Mouse (Mus musculus) heart, adult 8-10 months (tissue): Measurements from ENCODE around the gene Vmn2r59. TPM values are rescaled to one million over a fixed set of nuclear protein-coding genes. Genes with fewer than 3 reads are reported as not detected.
"Not testable (repeated sequence)": the region's sequence is repeated elsewhere in the genome, so short reads cannot be mapped to it uniquely, and the experiment has no call there.

Experiments
- DNase-seq: peaks from one replicate; pipeline ENCODE4 v3.0.0; 2022; ENCODE audit warnings: low spot score
- total RNA-seq, 4 experiments: library from RNA; stranded (reverse); gene quantifications; 2 replicates each; pipeline ENCODE4 v1.2.4; 2022

Vmn2r59 gene
- total RNA-seq, result not detected

- DNase-seq, result no peak
These were observed at the start of gene Vmn2r59 for GRCm38 (mm10) chr7:42058923-42059322. TSS of gene Vmn2r59 (minus strand) at chr7:42059023.

DNA sequence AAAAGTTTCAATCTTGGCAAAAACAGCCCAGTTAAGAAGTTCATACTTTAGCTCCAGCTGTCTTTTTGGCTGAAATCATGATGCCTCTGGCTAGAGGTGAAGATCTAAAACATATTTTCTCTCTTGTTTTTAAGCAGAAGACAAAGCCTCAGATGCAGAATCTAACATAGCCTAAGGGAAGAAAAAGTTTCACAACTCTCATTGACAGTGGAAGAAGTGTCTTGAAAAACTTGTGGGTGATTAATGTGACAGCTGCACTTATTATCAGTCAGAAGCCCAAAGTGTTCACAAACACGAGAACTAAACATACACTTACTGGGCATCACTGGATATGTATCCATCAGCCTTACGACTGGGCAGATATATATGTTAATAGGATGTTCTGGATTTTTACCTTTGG is 48.6 kb upstream of the Vmn2r59 start, which contains the start of gene Vmn2r60:
Vmn2r60 (plus strand) TSS at position 301 of the 400 bp plus-strand sequence.
- no peak for DNase-seq

GRCm38 (mm10) chr7:42107061-42107460 is 48.2 kb upstream of the Vmn2r59 start:
- DNase-seq, result not testable (repeated sequence)

Other genes starting within 250 kb of the Vmn2r59 start
- gene Vmn2r58, start 186.3 kb downstream of the Vmn2r59 start, total RNA-seq, result not detected
- gene Vmn2r60, start 48.7 kb upstream of the Vmn2r59 start, total RNA-seq, result not detected
- not detected for gene Vmn2r61, start 201.0 kb upstream of the Vmn2r59 start, total RNA-seq